Mouse (Mus musculus): ENCODE results near the gene Myo1h. TPM values are rescaled to one million over a fixed set of nuclear protein-coding genes. Genes with fewer than 3 reads are reported as not detected.
A peak's percentile ranks its signal among the peaks of the same experiment; 100 is the strongest.

Gene Myo1h
- total and polyA plus RNA-seq, 3 experiments: 0.49 to 0.97 TPM; not detected in 1

- DNase-seq: peak; percentile 61
These were observed 8.0 kb downstream of the Myo1h start for GRCm38 (mm10) chr5:114296693-114297631.

- DNase-seq: peak; percentile 4
These were observed 9.4 kb downstream of the Myo1h start for GRCm38 (mm10) chr5:114298212-114298894.

- DNase-seq: no peak
These were observed 10.3 kb downstream of the Myo1h start for GRCm38 (mm10) chr5:114299156-114299855.

DNA sequence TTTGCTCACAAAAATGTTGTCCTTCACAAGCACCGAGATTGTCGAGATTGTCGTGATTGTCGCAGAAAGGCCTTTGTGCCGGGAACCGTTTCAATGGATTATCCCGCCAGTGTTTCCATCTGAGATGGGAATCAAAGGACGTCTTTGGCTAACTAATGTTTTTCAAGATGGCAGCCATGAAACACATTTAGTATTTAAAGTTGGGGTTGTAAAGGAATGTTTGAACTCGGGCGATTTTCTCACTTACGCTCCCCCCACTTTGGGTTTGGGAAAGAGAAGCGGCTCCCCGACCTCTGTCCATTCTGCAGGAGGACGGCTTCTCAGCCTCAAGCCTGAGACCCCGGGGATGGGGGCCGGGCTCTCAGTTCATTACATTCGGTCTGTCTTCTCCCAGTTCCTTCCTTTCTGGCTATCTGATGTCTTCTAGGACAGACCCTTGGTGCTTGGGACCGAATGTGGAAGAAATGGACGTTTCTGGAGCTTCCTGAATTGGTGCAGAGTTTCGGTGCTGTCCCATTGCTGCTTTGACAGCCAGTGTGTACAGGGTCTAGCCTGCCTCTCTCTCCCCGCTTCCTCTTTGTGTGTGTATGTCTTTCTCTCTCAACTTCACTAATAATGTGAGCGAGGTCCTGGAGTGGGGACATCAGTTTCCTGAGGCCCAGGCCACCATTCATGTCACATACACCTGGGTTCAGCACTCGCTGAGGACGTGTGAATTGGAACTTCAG lies 11.1 kb downstream of the Myo1h start:
- DNase-seq: no peak

DNA sequence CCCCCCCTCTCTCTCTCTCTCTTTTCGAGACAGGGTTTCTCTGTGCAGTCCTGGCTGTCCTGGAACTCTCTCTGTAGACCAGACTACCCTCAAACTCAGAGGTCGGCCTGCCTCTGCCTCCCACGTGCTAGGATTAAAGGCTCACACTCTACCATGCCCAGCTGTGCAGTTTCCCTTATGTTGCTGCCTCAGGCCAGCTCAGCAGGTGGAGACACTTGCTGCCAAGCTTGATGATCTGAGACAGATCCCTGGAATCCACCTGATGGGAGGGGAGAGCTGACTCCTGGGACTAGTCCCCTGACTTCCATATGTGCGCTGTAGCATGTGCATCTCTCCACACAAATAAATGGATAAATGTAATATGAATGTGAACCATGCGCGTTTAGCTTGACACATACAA lies 14.2 kb downstream of the Myo1h start:
- no peak for DNase-seq

DNA sequence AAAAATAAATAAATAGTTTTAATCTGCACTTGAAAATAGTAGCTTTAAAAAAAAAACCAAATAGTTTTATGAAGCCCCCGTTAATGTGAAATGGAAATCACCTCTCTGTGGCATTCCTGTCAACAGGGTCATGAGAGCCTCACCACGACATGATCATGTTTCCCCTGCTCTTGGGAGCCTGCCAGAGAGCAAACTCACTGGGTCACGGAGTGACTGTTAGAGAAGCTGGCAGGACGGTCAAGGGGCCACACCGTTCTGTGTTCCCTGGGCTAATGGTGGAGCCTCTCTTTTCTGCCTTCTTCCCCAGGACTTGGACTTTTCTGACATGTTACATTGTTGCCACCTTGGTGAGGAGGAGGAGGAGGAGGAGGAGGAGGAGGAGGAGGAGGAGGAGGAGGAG lies 17.5 kb downstream of the Myo1h start:
- DNase-seq: no peak

DNA sequence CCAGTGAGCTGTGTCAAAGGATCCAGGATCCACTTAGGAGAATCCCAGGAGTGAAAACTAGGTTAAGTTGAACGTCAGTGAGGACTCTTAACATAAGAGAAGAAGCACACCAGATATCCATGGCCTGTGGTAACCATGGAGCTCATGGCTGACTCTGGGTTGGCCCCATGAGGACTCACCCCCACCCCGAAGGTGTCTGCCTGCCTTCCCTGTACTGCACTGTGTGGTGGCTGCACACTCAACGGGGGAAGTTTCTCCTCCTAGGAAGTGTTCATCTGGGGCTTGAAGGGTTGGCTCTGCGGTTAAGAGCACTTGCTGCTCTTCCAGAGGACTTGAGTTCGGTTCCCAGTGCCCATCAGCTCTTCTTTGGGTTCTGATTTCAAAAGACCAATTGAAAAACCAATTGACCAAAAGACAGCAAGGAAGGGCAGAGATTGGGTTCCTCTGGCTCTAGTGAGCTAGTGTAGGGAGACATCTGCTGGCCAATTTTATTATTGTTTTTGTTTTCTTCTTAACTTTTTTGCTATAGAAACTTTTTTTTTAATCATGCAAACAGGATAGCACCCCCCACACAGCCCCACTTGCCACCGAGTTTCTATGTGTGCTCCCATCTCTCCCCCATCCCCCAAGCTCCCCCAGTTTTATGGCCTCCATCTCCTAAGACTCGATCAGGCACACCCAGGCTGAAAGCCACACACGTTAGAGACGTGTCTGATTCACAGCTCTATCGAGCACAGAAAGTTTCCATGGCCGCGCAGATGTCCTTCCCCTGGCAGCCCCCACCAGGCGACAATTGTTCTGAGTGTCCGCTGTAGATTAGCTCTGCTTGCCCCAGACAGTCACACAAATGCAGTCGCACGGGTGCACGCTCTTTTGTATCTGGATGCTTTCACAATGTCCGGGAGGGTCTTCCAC lies 20.1 kb downstream of the Myo1h start:
- no peak for DNase-seq

DNA sequence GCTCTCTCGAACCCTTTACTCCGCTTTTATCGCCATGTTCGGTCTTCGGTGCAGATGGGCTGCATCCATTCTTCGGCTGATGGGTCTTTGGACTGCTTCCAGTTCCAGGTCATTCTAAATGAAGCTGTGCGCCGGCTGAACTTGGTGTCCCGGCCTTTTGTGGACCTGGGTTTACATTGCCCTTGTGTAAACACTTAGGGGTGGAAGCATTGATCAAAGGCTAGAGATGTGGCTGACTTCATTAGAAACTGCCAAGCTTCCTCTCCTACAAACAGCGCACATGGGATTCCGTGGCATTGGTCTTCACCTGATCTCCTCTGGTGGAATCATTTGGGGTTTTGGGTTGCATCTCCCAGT lies 20.7 kb downstream of the Myo1h start:
- no peak for DNase-seq

DNA sequence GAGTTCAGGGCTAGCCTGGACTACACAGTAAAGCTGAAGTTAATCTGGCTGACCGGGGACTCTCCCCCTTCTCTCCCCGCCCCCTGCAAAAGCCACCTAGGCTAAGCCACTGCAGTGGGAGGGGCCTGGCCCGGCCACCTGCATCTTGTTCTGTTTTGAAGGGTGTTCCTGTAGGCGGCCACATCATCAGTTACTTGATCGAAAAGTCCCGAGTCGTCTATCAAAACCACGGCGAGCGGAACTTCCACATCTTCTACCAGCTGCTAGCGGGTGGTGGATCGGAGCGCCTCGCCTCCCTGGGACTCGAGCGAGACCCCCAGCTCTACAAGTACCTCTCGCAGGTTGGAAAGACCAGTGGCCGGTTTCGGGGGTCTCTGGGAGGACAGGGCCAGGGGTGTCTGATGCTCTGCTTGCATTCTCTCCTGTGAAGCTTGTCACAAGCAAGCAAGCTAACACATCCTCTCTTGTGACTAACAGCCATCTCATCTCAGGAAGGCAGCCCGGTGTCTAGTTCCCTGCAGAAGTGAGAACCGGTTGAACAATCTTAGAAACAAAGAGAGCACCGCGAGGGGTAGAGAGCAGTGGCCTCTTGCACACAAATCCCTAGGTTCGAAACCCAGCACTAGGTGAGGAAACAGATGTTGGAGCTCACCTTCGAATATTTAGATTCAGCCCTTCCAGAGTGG lies 34.3 kb downstream of the Myo1h start:
- DNase-seq: no peak

DNA sequence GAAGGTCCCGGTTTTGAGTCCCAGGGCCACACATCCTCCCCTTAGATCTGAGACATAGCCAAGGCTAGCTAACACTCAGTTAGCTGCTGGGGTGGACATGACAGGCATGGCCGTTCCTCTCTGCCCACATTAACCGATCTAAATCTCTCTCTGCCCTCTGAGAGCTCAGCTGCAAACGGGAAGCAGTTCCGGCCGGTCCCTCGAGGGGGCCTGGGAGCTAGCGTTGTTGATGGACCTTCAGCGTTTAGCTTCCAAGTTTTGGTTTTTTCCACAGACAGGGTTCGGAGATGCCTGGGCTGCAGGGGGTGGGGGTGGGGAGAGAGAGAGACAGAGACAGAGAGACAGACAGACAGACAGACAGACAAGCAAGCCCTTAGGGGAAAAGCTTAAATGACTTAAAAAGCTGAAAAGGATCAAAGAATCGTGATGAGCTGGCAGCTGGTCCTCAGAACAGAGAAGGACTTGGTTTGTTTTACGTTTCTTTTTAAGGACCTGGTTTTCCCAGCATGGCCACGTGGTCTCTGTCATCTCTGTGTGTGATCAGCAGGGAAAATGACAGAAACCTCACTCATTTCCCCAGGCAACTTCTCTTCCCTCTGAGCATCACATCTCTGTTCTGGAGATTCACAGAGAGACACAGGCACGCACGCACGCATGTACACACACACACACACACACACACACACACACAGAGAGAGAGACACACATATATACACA lies 35.0 kb downstream of the Myo1h start:
- DNase-seq: peak; percentile 67

DNA sequence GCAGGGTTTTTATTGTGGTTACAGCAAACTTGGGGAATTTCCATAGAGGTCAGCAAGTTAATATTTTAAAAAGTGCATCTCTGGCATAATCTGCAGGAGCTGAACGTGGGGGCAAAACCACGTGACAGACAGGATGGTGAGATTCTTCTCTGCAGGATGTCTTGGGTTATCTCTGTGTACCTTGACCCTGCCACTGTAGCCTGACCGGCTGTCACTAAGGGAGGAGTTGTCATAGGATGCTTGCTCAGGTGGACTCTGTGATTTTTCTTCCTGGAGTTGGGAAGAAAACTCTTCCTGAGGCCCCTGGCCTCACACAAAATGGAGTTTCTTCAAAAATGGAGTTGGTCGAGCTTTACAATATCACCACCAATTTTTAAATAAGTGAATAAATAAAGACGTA lies 54.0 kb downstream of the Myo1h start:
- DNase-seq: no peak

DNA sequence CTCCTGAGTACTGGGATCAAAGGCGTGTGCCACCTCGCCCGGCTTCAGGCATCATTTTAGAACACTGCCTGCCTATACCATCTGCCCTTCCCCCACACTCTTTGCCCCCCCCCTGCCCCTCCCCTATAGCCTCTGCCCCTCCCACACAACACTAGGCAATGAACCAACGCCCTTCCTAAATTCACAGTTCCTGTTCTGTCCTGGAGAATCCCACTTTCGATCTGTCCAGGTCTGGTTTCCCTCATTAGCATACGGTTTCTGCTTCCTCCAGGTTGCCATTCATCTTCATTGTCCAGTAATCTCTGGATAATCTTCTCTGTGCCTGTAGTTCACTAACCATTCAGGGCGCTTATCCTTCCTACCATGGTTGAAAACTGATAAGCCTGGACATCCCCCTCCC lies 54.6 kb downstream of the Myo1h start:
- no peak for DNase-seq

GRCm38 (mm10) chr5:114345538-114345937 lies 56.6 kb downstream of the Myo1h start:
- DNase-seq: no peak

DNA sequence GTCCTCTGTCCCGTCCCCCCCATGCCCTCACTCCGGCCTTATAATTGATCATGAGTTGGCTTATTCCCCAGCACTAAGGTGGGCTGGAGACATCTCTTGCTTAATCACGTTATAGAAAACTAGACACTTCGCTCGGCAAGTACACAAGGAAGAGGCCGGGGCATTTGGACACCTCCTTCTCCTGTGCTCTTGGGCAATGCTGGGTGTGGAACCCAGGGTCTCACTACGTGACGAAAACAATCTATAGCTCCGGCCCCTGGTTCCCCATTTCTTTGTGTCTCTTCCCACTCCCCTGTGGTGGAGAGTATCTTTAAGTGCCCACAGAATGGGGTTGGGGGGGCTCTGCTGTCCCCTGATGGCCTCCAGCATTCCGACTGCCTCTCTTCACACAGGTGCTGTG lies 58.0 kb downstream of the Myo1h start:
- DNase-seq: no peak

DNA sequence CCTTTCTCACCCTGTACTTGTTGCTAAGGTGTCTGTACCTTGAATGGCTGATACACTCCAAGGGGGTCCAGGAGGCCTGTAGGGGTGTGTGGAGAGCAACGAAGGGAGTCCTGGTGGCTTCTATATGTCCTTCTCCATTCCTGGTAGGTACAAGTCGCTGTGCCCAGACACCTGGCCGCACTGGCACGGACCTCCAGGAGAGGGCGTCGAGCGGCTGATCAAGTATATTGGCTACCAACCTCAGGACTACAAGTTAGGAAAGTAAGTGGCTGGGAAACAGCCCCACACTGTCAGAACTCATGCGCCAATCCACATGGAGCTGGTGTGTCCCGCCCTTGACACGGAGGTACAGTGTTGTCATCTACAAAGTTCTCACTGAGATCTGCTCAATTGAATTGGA lies 62.5 kb downstream of the Myo1h start:
- DNase-seq: no peak

GRCm38 (mm10) chr5:114356250-114356935 lies 67.4 kb downstream of the Myo1h start:
- peak; percentile 77 for DNase-seq

- no peak for DNase-seq
These were observed 68.2 kb downstream of the Myo1h start for GRCm38 (mm10) chr5:114356936-114357751.

- DNase-seq: no peak
These were observed 69.9 kb downstream of the Myo1h start for GRCm38 (mm10) chr5:114358833-114359232.

All from adrenal gland, adult 2 months (tissue).